Mouse (Mus musculus): ENCODE measurements around the gene Drp2. TPM values are rescaled to one million over a fixed set of nuclear protein-coding genes. Genes with fewer than 3 reads are reported as not detected.

The Drp2 gene
- polyA plus RNA-seq, 1 experiment from 2014 or later = 0.52 TPM

DNA sequence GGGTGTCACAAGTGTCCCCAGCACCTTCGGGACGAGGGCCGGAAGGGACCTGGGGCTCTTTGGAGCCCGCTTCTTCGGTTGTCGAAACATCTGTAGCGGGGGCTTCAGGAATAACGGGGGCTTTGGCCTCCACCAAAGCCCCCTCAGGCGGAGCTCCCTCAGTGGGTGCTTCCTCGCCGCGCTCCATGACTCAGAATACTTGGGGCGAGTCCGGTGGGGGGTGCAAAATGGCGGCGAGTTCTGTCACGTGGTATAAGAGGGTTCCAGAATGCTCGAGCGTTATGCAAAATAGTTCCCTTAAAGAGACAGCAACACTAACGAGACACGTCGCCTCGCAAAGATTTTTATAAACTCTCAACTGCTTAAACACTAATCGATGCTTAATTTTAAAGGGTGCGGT, 71.9 kb downstream of the Drp2 start, which contains the start of gene Taf7l:
Gene Taf7l (minus strand): TSS at position 201 of the 400 bp plus-strand sequence.
- no peak within 1 kb of the TSS for H3K27ac ChIP-seq (ENCODE audit: low read depth, low read length)
- H3K36me3 ChIP-seq (ENCODE audit: control insufficient read depth, insufficient read depth, low read length) = no peaks in the 10 kb centered on the region
- H3K9me3 ChIP-seq (ENCODE audit: control insufficient read depth, low read length) = peaks cover 8% of the 10 kb centered on the region
- 86% methylated on average over 25 of the region's 25 CpGs for WGBS
- no peaks in the 10 kb centered on the region for H3K4me1 ChIP-seq (replicated peaks; ENCODE audit: control insufficient read depth, insufficient read depth, low read length)
- H3K4me3 ChIP-seq (ENCODE audit: low read depth, low read length) = no peak within 1 kb of the TSS
- H3K27me3 ChIP-seq (replicated peaks; ENCODE audit: control insufficient read depth, insufficient read depth, low read length) = no peaks in the 10 kb centered on the region
- H3K9ac ChIP-seq (ENCODE audit: low read depth, low read length) = no peak within 1 kb of the TSS
- ATAC-seq (replicated peaks; ENCODE audit: low FRiP score) (no peak), DNase-seq (ENCODE audit: low spot score) (no peak)
- H3K4me2 ChIP-seq = peak within 1 kb of the TSS; percentile 34; the same call in 1 of the 2 replicates

DNA sequence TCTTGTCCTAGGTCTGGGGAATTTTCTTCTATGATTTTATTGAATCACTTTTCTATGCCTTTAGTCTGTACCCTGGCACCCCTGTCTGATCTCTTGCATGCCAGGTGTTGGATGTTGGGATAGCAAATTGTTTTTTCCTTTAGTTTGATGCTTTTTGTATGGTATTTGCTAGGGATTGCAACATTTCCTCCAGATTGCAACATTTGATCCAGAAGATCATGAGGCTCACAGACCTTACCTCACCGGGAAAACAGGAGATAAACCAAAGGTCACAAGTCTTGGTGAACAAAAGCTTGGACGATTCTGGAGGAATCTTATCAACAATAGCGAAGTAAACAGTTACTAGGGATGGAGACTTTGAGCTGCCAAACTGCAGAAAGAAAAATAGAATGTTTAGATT, 77.4 kb downstream of the Drp2 start:
- Histone ChIP-seq H3K4me3 (ENCODE audit: low read depth, low read length) (no peak overlapping the region), H3K27me3 (replicated peaks; ENCODE audit: control insufficient read depth, insufficient read depth, low read length) (no peaks in the 10 kb centered on the region), H3K36me3 (ENCODE audit: control insufficient read depth, insufficient read depth, low read length) (no peaks in the 10 kb centered on the region), H3K4me1 (replicated peaks; ENCODE audit: control insufficient read depth, insufficient read depth, low read length) (no peaks in the 10 kb centered on the region), H3K27ac (ENCODE audit: low read depth, low read length) (no peak overlapping the region), H3K9ac (ENCODE audit: low read depth, low read length) (no peak overlapping the region), H3K4me2 (no peak overlapping the region), H3K9me3 (ENCODE audit: control insufficient read depth, low read length) (no peaks in the 10 kb centered on the region)
- no peak for ATAC-seq (replicated peaks; ENCODE audit: low FRiP score)
- no peak for DNase-seq (ENCODE audit: low spot score)
- 46% methylated on average over 3 of the region's 3 CpGs for WGBS

DNA sequence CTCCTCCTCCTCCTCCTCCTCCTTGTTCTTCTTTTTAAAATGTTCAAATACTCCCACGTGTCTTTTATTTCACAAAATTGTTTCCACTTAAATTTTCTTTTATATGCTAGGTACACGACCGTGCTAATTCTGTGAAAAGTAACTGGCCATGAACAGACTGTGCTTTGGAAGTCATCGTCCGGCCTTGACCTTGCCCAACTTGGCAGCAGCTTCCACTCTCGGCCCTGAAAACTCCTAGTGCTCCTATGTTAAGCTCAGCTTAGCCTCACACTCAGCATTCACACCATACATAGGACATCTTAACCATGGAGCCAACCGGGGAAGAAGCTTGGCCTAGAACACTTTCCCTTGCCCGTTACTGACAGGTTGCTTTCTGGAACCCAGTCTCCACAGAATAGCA, 96.3 kb downstream of the Drp2 start:
- no peak overlapping the region for H3K4me2 ChIP-seq
- no peak overlapping the region for H3K4me3 ChIP-seq (ENCODE audit: low read depth, low read length)
- DNase-seq (ENCODE audit: low spot score) (no peak), ATAC-seq (replicated peaks; ENCODE audit: low FRiP score) (no peak)
- H3K36me3 ChIP-seq (ENCODE audit: control insufficient read depth, insufficient read depth, low read length) = no peaks in the 10 kb centered on the region
- no peaks in the 10 kb centered on the region for H3K4me1 ChIP-seq (replicated peaks; ENCODE audit: control insufficient read depth, insufficient read depth, low read length)
- no peaks in the 10 kb centered on the region for H3K27me3 ChIP-seq (replicated peaks; ENCODE audit: control insufficient read depth, insufficient read depth, low read length)
- H3K9ac ChIP-seq (ENCODE audit: low read depth, low read length) = no peak overlapping the region
- H3K9me3 ChIP-seq (ENCODE audit: control insufficient read depth, low read length) = no peaks in the 10 kb centered on the region
- 79% methylated on average over 8 of the region's 8 CpGs for WGBS
- H3K27ac ChIP-seq (ENCODE audit: low read depth, low read length) = no peak overlapping the region

Other genes with a start within 250 kb of the Drp2 start
- 0.06 TPM in 1 of 2 replicates, not detected in the other for gene Xkrx, start 242.5 kb upstream of the Drp2 start, polyA plus RNA-seq (2014; fragmentation: Nextera tagmentation; extraction: Ambion mirVana)
- gene Arl13a, start 217.1 kb upstream of the Drp2 start, polyA plus RNA-seq (2014; fragmentation: Nextera tagmentation; extraction: Ambion mirVana) = not detected in 2 replicates
- gene Nox1, start 182.6 kb upstream of the Drp2 start, polyA plus RNA-seq (2014; fragmentation: Nextera tagmentation; extraction: Ambion mirVana) = 0.07 and 0.34 TPM in 2 replicates
- 18.1 and 19.1 TPM in 2 replicates for gene Trmt2b, start 127.6 kb upstream of the Drp2 start, polyA plus RNA-seq (2014; fragmentation: Nextera tagmentation; extraction: Ambion mirVana)
- 0.66 and 0.86 TPM in 2 replicates for gene Tmem35a, start 109.3 kb upstream of the Drp2 start, polyA plus RNA-seq (2014; fragmentation: Nextera tagmentation; extraction: Ambion mirVana)
- gene Cenpi, start 96.5 kb upstream of the Drp2 start, polyA plus RNA-seq (2014; fragmentation: Nextera tagmentation; extraction: Ambion mirVana) = 32.9 and 34.3 TPM in 2 replicates
- gene Taf7l, start 71.9 kb downstream of the Drp2 start, polyA plus RNA-seq (2014; fragmentation: Nextera tagmentation; extraction: Ambion mirVana) = not detected in 2 replicates
- gene Timm8a1, start 137.3 kb downstream of the Drp2 start, polyA plus RNA-seq (2014; fragmentation: Nextera tagmentation; extraction: Ambion mirVana) = 194 and 200 TPM in 2 replicates
- gene Btk, start 179.0 kb downstream of the Drp2 start, polyA plus RNA-seq (2014; fragmentation: Nextera tagmentation; extraction: Ambion mirVana) = 40.2 and 43.5 TPM in 2 replicates
- 539 and 608 TPM in 2 replicates for gene Rpl36a, start 181.1 kb downstream of the Drp2 start, polyA plus RNA-seq (2014; fragmentation: Nextera tagmentation; extraction: Ambion mirVana)
- 8.4 and 8.9 TPM in 2 replicates for gene Gla, start 196.6 kb downstream of the Drp2 start, polyA plus RNA-seq (2014; fragmentation: Nextera tagmentation; extraction: Ambion mirVana)
- 134 and 153 TPM in 2 replicates for gene Hnrnph2, start 196.6 kb downstream of the Drp2 start, polyA plus RNA-seq (2014; fragmentation: Nextera tagmentation; extraction: Ambion mirVana)

All from liver, embryonic 11.5 days (tissue).